Mouse (Mus musculus) natural killer cell, adult 2 months (primary cell): ENCODE measurements around the gene Gm30083.

Experiments used
- DNase-seq, 2 experiments: peaks; one replicate each; pipeline ENCODE4 v3.0.0; 2022; ENCODE audit warnings: low spot score in 2 of 2

Gm30083 gene

DNA sequence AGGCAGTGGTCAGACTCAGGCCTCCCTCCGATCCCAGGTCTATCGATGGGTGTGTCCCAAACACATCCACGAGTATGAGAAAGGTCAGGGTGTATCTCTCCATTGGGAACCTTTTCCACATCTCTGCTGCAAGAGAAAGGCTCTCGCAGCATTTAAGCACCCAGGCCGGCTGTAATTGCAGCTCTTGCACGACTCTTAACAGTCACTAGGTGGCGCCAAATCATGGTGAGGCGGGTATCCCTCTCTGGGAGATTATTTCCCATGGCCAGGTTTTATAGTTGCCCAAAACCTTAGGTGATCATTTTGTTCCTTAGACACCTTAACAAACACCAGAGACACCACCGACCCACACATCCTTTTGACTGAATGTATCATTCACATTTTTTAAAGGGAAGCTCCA, 55.6 kb downstream of the Gm30083 start:
- DNase-seq, result no peak

DNA sequence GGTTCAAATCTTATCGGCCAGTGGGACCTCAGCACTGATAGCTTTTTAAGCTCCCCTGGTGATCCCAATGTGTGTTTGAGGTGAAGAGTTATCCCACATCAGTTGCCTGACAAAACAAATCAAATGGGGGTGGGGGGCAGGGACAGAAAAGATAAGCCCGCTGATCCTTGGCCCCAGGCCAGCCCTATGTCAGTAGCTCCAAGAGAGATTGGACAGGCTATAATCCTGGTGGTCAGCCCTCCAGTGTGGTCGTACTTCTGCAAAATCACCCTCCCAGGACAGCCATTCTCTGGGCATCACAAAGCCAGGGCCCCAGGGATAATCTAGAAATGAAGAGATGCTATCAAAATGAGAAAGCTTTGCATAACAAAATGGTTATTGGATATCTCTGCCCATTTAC, 56.1 kb downstream of the Gm30083 start:
- no peak for DNase-seq

DNA sequence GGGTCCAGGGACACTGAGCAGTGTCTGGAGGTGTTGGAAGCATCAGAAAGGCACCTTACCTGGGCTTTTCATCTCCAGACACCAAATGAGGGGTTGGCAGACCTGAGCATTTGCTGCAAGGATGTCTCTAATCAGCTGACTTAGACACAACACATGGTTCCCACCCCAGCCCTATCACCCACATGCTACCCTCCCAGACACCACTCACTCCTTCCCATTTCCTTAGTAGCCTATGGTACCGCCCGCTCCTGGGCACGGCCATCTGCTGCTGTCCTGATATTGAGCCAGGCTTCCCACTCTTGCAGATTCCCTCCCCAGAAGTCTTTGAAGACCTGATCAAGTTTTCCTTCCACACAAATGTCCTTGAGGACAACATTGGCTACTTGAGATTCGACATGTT, 56.8 kb downstream of the Gm30083 start:
- no peak for DNase-seq

DNA sequence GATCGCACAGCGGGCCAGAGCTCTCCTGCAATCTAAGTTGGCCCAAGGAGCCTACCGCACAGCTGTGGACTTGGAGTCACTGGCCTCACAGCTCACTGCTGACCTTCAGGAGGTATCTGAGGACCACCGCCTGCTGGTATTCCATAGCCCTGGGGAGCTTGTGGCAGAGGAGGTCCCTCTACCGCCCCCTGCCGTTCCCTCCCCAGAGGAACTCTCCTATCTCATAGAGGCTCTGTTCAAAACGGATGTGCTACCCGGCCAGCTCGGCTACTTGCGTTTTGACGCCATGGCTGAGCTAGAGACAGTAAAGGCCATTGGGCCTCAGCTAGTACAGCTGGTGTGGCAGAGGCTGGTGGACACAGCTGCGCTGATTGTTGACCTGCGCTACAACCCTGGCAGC, 58.9 kb downstream of the Gm30083 start:
- no peak for DNase-seq

DNA sequence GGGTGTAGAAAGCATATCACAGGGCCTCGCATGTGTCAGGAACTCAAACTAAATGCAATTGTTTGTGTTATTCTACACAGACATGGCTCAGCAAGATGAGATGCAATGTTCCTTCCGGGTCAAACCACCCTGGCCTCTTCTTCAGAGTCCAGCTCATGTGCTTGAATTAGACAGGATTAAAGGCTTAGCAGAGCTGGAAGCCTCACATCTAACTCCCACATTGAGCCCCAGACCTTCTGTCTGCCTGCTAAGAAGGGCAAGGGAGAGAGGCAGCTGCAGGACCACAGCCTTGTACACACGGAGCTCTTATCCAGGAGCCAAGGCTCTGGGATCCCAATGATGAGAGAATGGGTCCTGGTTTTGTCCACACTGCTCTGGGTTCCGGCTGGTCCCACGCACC, 61.2 kb downstream of the Gm30083 start, which contains the start of gene Rbp3:
Rbp3 (plus strand) TSS at position 243 of the 400 bp plus-strand sequence.
- no peak for DNase-seq

DNA sequence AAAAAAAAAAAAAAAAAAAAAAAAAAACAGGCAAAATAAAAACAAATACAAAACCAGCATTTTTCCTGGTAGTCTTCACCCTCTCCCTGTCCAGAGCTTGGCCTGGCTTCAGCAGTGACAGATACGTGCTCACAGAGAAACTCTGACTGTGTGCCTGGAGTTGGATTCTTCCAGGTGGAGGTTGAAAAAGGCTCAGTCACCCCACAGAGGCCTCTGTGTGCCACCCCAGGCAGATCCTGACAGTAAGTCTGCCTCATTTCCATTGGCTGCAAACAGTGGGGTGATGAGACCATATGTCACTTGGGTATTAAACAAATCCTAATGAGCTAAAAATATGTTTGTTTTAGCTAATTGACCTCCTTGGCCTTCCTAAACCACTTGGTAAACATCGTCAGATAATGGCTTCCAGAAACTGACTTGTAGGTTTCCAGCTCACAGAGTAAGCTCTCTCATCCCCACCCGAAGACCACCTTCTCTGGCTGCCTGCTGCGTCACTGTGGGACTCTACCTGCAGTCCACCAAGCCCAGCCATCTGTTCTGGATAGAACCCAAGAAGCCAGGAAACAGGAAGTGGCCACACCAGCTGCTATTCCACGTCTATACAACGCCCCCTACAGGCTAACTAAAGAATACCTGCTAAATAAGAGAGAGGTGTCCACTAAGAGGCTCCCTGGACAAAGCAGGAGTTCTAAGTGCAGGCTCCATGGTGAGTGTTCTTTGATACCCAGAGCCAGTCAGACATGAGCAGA, 62.6 kb downstream of the Gm30083 start:
- no peak for DNase-seq

DNA sequence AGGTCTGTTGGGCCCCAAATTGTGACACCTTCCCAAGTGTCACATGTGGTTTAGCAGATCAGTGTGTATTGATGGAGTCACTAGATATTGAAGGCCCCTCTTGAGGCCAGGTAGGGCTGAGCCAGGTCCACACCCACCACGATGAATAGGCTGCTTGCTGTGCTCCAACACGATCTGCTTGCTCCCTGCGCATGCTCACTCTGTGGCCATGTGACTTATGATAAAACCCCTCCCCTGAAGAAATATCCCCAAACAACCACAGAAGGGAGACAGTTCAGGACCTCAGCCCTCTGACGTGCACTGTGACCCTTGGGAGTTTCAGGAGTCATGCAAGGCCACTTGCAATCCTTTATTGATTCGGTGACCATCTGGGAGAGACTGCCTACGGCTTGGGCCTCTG, 68.9 kb downstream of the Gm30083 start:
- no peak for DNase-seq

DNA sequence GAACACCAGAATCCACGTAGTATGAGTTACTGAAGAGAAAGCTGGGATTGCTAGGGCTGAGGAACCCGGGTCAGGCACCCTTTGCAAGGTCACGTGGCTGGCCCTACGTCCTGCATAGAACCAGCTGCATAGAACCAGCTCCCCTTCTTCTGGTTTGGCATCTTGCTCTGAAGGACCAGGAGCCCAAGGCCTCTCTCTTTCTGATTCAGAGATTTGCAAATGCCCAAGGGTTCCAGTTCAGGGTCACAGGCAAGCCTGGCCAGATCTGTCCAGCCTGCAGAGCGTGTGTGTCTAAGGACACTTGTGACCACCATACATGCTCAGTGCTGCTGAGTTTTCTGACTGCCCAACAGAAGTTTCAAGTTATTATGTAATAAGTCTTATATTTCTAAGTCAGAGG, 72.8 kb downstream of the Gm30083 start:
- no peak for DNase-seq

DNA sequence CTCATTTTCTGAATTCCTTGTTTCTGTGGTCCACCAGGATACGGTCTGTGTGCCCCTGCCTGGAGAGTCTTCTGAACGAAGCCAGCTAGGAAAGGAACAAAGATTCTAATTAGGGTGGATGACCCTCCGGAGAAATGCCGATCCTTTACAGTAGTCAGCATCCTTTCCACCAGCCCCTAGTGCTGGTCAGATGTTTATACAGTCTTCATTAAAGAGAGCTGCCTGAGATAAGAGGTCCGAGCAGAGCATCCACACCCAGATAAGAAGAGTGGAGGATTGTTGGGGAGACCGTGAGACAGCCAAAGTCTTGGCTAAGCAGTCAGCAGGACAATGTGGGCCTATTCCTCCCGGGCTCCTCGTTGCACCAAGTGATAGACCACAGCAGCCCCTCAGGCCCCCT, 74.2 kb downstream of the Gm30083 start, which contains the start of gene Gdf2:
Gdf2 (plus strand) TSS at position 301 of the 400 bp plus-strand sequence.
- DNase-seq, result no peak

DNA sequence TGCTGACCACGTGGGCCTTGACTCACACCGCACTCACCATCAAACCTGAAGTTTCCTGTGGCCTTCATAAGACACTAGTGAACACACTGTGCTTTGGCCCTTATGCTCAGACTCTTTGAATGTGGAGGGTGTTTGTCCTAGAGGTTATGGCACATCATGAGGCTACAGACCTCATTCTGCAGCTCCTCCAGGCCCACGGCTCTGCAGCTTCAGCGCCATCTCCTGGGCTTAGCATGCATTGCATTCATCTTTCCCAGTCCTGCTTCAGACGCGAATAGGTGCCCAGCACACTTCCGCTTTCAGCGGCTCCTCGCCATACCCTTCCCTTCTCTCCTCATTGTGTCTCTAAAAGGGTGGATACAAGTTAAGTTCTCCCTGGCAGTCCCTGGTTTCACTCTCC, 75.9 kb downstream of the Gm30083 start:
- DNase-seq, result peak in 1 of 2 experiments; percentile 5
